Mouse (Mus musculus): ENCODE data around the gene Mdga1. TPM values are rescaled to one million over a fixed set of nuclear protein-coding genes. Genes with fewer than 3 reads are reported as not detected.

The Mdga1 gene
- polyA plus RNA-seq, 1 experiment from 2014 or later: 2.1 TPM

DNA sequence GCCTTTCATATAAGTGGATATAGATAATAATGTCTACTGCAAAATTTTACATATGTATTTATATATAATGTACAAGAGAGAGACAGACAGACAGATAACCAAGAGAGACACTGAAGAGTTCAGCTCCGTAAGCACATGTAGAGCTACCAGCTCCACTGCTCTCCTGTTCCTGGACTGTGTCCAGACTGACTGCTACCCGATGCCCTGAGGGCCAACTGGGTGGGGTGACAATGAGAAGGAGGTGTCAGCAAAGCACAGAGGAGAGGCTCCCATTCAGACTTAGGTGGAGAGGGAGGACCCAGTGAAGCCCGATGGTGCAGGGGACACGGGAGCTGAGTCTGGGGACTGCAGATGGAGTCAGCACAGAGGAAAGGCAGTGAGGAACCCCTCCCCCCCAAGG is 9.1 kb upstream of the Mdga1 start:
- WGBS: 44% methylated on average over 4 of the region's 4 CpGs
- H3K4me1 ChIP-seq: 0 out of 2 replicates have a peak, but pooled peaks cover 4% of the 10 kb centered on the region
- no peak for ATAC-seq (replicated peaks; ENCODE audit: low FRiP score)
- H3K4me2 ChIP-seq: no peak overlapping the region
- no peaks in the 10 kb centered on the region for H3K36me3 ChIP-seq
- 0 out of 2 replicates have a peak, but pooled peaks cover 4% of the 10 kb centered on the region for H3K27me3 ChIP-seq
- no peak overlapping the region for H3K9ac ChIP-seq
- no peak overlapping the region for H3K27ac ChIP-seq
- H3K9me3 ChIP-seq (replicated peaks): no peaks in the 10 kb centered on the region
- no peak overlapping the region for H3K4me3 ChIP-seq (replicated peaks)

DNA sequence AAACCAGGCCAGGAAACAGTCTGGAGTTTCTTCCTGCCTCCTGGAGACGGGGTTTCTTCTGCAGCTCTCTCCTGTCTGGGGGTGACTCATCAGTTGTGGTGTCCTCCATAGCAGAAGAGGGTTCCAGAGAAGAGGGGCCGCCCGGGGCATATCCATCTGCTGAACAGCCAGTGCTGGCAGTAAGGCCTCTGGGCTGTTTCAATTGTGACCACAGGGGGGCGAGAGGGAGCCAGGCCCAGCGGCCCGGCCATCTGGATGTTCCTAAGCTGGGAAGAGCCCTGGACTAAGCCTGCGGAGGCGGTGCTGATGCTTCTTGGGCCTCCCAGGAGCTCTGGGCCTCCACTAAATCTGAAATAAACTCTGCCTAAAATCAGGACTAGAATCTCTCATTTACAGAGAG is 5.8 kb upstream of the Mdga1 start:
- 5% methylated on average over 8 of the region's 8 CpGs for WGBS
- H3K9ac ChIP-seq: no peak overlapping the region
- H3K9me3 ChIP-seq (replicated peaks): no peaks in the 10 kb centered on the region
- H3K4me2 ChIP-seq: no peak overlapping the region
- H3K4me3 ChIP-seq (replicated peaks): no peak overlapping the region
- no peak overlapping the region for H3K27ac ChIP-seq
- H3K4me1 ChIP-seq: peaks cover 19% of the 10 kb centered on the region
- H3K36me3 ChIP-seq: no peaks in the 10 kb centered on the region
- 0 out of 2 replicates have a peak, but pooled peaks cover 10% of the 10 kb centered on the region for H3K27me3 ChIP-seq
- ATAC-seq (replicated peaks; ENCODE audit: low FRiP score): 0 out of 2 replicates have a peak, but pooled peaks have one; percentile 27

DNA sequence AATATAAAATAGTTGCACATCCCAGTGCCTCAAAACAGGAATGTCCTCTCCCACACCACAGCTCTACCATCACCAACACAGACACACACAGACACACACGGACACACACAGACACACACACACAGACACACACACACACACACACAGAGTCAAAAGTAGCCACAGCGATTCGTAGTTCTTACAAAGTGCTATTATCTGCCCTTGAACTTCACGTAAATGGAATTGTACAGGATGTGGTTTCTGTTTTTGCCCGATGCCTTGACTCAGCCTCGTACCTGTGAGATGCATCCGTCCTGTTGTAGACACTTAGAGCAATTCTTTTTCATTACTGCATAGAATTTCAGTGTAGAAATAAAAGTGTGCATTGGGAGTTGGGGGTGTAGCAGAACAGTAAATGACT is 3.3 kb upstream of the Mdga1 start:
- ATAC-seq (replicated peaks; ENCODE audit: low FRiP score): no peak
- Histone ChIP-seq H3K36me3 (no peaks in the 10 kb centered on the region), H3K27ac (no peak overlapping the region), H3K4me1 (peaks cover 15% of the 10 kb centered on the region), H3K4me3 (replicated peaks) (no peak overlapping the region), H3K4me2 (no peak overlapping the region), H3K9me3 (replicated peaks) (no peaks in the 10 kb centered on the region), H3K9ac (no peak overlapping the region), H3K27me3 (0 out of 2 replicates have a peak, but pooled peaks cover 17% of the 10 kb centered on the region)
- WGBS: 89% methylated on average over 7 of the region's 7 CpGs

- Histone ChIP-seq H3K9ac (no peak overlapping the region), H3K9me3 (replicated peaks) (no peaks in the 10 kb centered on the region), H3K27me3 (0 out of 2 replicates have a peak, but pooled peaks cover 17% of the 10 kb centered on the region), H3K36me3 (no peaks in the 10 kb centered on the region), H3K4me3 (replicated peaks) (no peak overlapping the region), H3K4me1 (peaks cover 15% of the 10 kb centered on the region), H3K27ac (peak overlapping the region; percentile 28; the same call in 1 of the 2 replicates), H3K4me2 (peak overlapping the region; percentile 35)
- WGBS: 26% methylated on average over 15 of the region's 15 CpGs
- ATAC-seq (replicated peaks; ENCODE audit: low FRiP score): peak; percentile 83
Observed at GRCm38 (mm10) chr17:29971761-29972432, 2.0 kb upstream of the Mdga1 start.

- H3K27ac ChIP-seq: no peak overlapping the region
- no peak overlapping the region for H3K4me3 ChIP-seq (replicated peaks)
- no peak overlapping the region for H3K9ac ChIP-seq
- H3K4me2 ChIP-seq: no peak overlapping the region
- no peak for ATAC-seq (replicated peaks; ENCODE audit: low FRiP score)
- peaks cover 27% of the 10 kb centered on the region for H3K4me1 ChIP-seq
- H3K36me3 ChIP-seq: no peaks in the 10 kb centered on the region
- WGBS: 24% methylated on average over 5 of the region's 5 CpGs
- H3K9me3 ChIP-seq (replicated peaks): no peaks in the 10 kb centered on the region
- peaks cover 35% of the 10 kb centered on the region for H3K27me3 ChIP-seq
Observed at GRCm38 (mm10) chr17:29965506-29965905, 4.4 kb downstream of the Mdga1 start.

DNA sequence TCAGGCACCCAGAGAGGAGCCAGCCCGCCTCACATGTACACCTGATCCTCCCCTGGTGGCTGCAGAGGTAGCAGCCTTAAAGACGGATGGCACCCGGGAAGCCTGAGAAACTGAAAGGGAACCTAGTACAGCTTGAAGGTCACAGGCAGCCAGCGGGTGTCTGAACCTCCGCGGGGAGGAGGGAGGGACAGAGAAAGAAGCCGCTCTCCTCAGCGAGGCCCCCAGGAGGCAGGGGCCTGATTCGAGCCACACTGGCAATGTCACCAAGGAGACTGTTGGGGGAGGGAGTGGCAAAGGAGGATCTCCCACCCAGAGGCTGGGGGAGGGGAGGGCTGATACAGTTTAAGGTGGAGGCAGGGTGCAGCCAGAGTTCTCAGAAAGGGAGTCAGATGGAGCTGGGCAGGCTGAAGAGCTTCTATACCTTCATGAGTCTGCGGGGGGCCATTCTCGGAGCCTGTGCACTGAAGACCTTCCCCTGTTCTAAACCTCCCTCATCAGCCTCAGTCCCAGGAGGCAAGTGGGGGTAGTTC is 6.1 kb downstream of the Mdga1 start:
- no peak overlapping the region for H3K9ac ChIP-seq
- H3K4me2 ChIP-seq: peak overlapping the region; percentile 56
- H3K4me1 ChIP-seq: peaks cover 27% of the 10 kb centered on the region
- no peaks in the 10 kb centered on the region for H3K36me3 ChIP-seq
- H3K4me3 ChIP-seq (replicated peaks): peak overlapping the region; percentile 23
- peak overlapping the region; percentile 27; the same call in 1 of the 2 replicates for H3K27ac ChIP-seq
- peak; percentile 73 for ATAC-seq (replicated peaks; ENCODE audit: low FRiP score)
- 3% methylated on average over 11 of the region's 11 CpGs for WGBS
- H3K9me3 ChIP-seq (replicated peaks): no peaks in the 10 kb centered on the region; the same call in 1 of the 2 replicates
- peaks cover 31% of the 10 kb centered on the region for H3K27me3 ChIP-seq

GRCm38 (mm10) chr17:29955880-29956279 is 14.0 kb downstream of the Mdga1 start:
- H3K9me3 ChIP-seq (replicated peaks): no peaks in the 10 kb centered on the region; the same call in none of the 2 replicates
- H3K4me3 ChIP-seq (replicated peaks): no peak overlapping the region
- H3K4me1 ChIP-seq: peaks cover 7% of the 10 kb centered on the region
- no peak overlapping the region for H3K27ac ChIP-seq
- H3K36me3 ChIP-seq: no peaks in the 10 kb centered on the region
- no peak for ATAC-seq (replicated peaks; ENCODE audit: low FRiP score)
- H3K27me3 ChIP-seq: no peaks in the 10 kb centered on the region
- H3K4me2 ChIP-seq: no peak overlapping the region
- WGBS: 71% methylated on average over 8 of the region's 8 CpGs
- H3K9ac ChIP-seq: no peak overlapping the region

DNA sequence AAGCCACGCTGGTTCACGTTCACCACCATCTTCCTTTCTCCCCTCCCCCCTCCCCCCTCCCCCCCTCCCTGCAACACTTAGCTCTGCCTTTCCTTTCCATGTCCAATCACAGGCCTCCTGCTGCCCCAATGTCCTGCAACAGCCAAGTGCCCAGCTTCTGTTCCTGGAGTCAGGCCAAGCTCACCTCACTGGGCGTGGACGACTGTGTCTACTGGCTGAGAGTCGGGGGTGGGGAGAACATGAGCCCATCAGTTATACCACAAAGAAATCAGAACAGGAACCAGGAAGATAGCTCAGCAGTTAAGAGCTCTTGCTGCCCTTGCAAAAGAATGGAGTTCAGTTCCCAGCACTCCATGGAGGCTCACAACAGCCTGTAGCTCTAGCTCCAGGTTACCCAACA is 15.6 kb downstream of the Mdga1 start:
- 71% methylated on average over 5 of the region's 5 CpGs for WGBS
- Histone ChIP-seq H3K36me3 (no peaks in the 10 kb centered on the region), H3K9ac (no peak overlapping the region), H3K4me2 (no peak overlapping the region), H3K4me3 (replicated peaks) (no peak overlapping the region), H3K27me3 (no peaks in the 10 kb centered on the region), H3K4me1 (peaks cover 12% of the 10 kb centered on the region), H3K27ac (no peak overlapping the region), H3K9me3 (replicated peaks) (no peaks in the 10 kb centered on the region; the same call in 1 of the 2 replicates)
- no peak for ATAC-seq (replicated peaks; ENCODE audit: low FRiP score)

DNA sequence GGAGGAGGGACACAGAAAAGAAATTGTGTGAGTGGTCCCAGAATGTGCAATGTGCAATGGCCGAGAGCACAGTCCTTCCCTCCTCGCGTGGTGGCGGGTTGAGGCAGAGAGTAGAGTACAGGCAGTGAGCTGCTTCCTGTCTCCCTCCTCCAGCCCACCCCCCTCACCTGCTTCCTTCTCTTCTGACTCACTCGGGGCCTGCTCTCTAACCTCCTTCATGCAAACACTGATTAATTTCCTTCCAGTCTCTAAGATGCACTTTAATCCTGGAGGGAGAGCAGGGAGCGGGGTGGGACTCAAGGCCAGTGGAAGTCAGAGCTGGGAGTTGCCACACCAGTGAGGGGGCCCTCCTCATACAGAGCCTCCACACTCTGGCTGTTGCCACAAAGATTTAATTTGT is 18.8 kb downstream of the Mdga1 start:
- Histone ChIP-seq H3K9me3 (replicated peaks) (no peaks in the 10 kb centered on the region), H3K9ac (no peak overlapping the region), H3K36me3 (no peaks in the 10 kb centered on the region), H3K4me2 (no peak overlapping the region), H3K27me3 (no peaks in the 10 kb centered on the region), H3K4me3 (replicated peaks) (no peak overlapping the region), H3K27ac (peak overlapping the region; percentile 13; the same call in 1 of the 2 replicates), H3K4me1 (peaks cover 28% of the 10 kb centered on the region)
- 18% methylated on average over 6 of the region's 6 CpGs for WGBS
- ATAC-seq (replicated peaks; ENCODE audit: low FRiP score): peak; percentile 73; the same call in 1 of the 2 replicates

GRCm38 (mm10) chr17:29950574-29950973 is 19.3 kb downstream of the Mdga1 start:
- WGBS: 89% methylated on average over 8 of the region's 8 CpGs
- Histone ChIP-seq H3K4me2 (no peak overlapping the region), H3K4me3 (replicated peaks) (no peak overlapping the region), H3K27me3 (0 out of 2 replicates have a peak, but pooled peaks cover 3% of the 10 kb centered on the region), H3K9me3 (replicated peaks) (no peaks in the 10 kb centered on the region), H3K27ac (no peak overlapping the region), H3K36me3 (no peaks in the 10 kb centered on the region), H3K4me1 (peaks cover 28% of the 10 kb centered on the region), H3K9ac (no peak overlapping the region)
- ATAC-seq (replicated peaks; ENCODE audit: low FRiP score): no peak

DNA sequence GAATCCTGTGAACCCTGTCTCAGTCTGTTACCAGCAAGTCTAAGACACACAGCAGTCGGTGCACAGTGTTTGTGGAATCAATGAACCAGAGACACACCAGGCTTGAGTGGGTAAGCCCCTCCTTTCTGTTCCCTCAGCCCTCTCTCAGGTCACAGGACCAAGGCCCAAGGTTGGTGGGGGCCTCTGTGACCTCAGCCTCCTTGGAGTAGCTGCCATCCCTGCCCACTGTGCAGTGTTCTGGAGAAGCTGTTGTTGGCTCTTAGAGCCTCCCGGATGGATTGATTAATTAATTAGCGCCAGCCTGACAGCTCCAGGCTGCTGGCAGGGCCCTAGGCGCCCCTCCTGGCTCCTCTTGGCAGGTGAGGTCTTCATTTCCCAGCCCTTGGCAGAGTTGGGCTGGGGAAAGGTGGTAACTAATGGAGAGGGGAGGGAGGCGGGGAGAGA is 22.6 kb downstream of the Mdga1 start:
- ATAC-seq (replicated peaks; ENCODE audit: low FRiP score): peak; percentile 70
- Histone ChIP-seq H3K9me3 (replicated peaks) (no peaks in the 10 kb centered on the region), H3K27me3 (0 out of 2 replicates have a peak, but pooled peaks cover 4% of the 10 kb centered on the region), H3K4me3 (replicated peaks) (no peak overlapping the region), H3K36me3 (no peaks in the 10 kb centered on the region), H3K27ac (no peak overlapping the region), H3K4me1 (peaks cover 28% of the 10 kb centered on the region), H3K4me2 (no peak overlapping the region), H3K9ac (no peak overlapping the region)
- 35% methylated on average over 5 of the region's 5 CpGs for WGBS

- WGBS: 78% methylated on average over 11 of the region's 11 CpGs
- no peak overlapping the region for H3K4me2 ChIP-seq
- ATAC-seq (replicated peaks; ENCODE audit: low FRiP score): no peak
Observed at GRCm38 (mm10) chr17:29944376-29944775, 25.5 kb downstream of the Mdga1 start.

More at GRCm38 (mm10) chr17:29944376-29944775, 25.5 kb downstream of the Mdga1 start:
- no peak overlapping the region for H3K9ac ChIP-seq
- no peak overlapping the region for H3K27ac ChIP-seq
- H3K36me3 ChIP-seq: no peaks in the 10 kb centered on the region
- no peaks in the 10 kb centered on the region for H3K9me3 ChIP-seq (replicated peaks)
- no peak overlapping the region for H3K4me3 ChIP-seq (replicated peaks)
- H3K27me3 ChIP-seq: 0 out of 2 replicates have a peak, but pooled peaks cover 7% of the 10 kb centered on the region
- peaks cover 22% of the 10 kb centered on the region for H3K4me1 ChIP-seq
